In genomic region chr10:40665270-40665669, GRCm38 (mm10) we compare ENCODE assay signal across 22 mouse cellular contexts. TPM values are rescaled to one million over a fixed set of nuclear protein-coding genes. Genes with fewer than 3 reads are reported as not detected.
"Had no signal": no experiment of that assay in that cellular context is flagged by ENCODE, and none has a peak within 500 bp of the region (broad histone marks: within the 10 kb centered on the region; RNA-seq: fewer than 3 reads in every experiment).

No protein-coding gene starts in this region.

- DNase-seq: liver, postnatal 0 days; lung, adult 2 months; lung, postnatal 14 days; lung, postnatal 36 days; retina, postnatal 1 day; right cerebral cortex, postnatal 14 days; thymus, adult 2 months; thymus, postnatal 25 days; thymus, postnatal 4 days had no signal

- H3K9me3 ChIP-seq: lung, embryonic 15.5 days; midbrain, embryonic 13.5 days; midbrain, embryonic 15.5 days; neural tube, embryonic 13.5 days; neural tube, embryonic 15.5 days; stomach, embryonic 15.5 days had no signal

- H3K4me1 ChIP-seq: lung, embryonic 15.5 days; megakaryocyte, embryonic 14.5 days; midbrain, embryonic 13.5 days; midbrain, embryonic 15.5 days; neural tube, embryonic 13.5 days; neural tube, embryonic 15.5 days; stomach, embryonic 15.5 days had no signal

- H3K9ac ChIP-seq: liver, postnatal 0 days; lung, embryonic 15.5 days; midbrain, embryonic 13.5 days; midbrain, embryonic 15.5 days; neural tube, embryonic 13.5 days; neural tube, embryonic 15.5 days; stomach, embryonic 15.5 days had no signal

- H3K4me3 ChIP-seq: lung, embryonic 15.5 days; megakaryocyte, embryonic 14.5 days; midbrain, embryonic 13.5 days; midbrain, embryonic 15.5 days; myocyte; neural tube, embryonic 13.5 days; neural tube, embryonic 15.5 days; stomach, embryonic 15.5 days had no signal

- ATAC-seq: liver, postnatal 0 days; lung, postnatal 0 days; midbrain, embryonic 13.5 days; midbrain, embryonic 15.5 days had no signal

- H3K27me3 ChIP-seq: lung, embryonic 15.5 days; megakaryocyte, embryonic 14.5 days; midbrain, embryonic 13.5 days; midbrain, embryonic 15.5 days; neural tube, embryonic 13.5 days; neural tube, embryonic 15.5 days; stomach, embryonic 15.5 days had no signal

- H3K27ac ChIP-seq: lung, embryonic 15.5 days; macrophage; midbrain, embryonic 13.5 days; midbrain, embryonic 15.5 days; neural tube, embryonic 13.5 days; neural tube, embryonic 15.5 days; stomach, embryonic 15.5 days; stomach, postnatal 0 days had no signal

- H3K4me2 ChIP-seq: lung, embryonic 15.5 days; midbrain, embryonic 11.5 days; midbrain, embryonic 13.5 days; midbrain, embryonic 15.5 days; neural tube, embryonic 13.5 days; neural tube, embryonic 15.5 days; stomach, embryonic 15.5 days had no signal

- H3K36me3 ChIP-seq: lung, embryonic 15.5 days; midbrain, embryonic 13.5 days; midbrain, embryonic 15.5 days; neural tube, embryonic 13.5 days; neural tube, embryonic 15.5 days; stomach, embryonic 15.5 days had no signal

RNA-seq across cellular contexts. Expression of gene Mettl24, which starts 17.8 kb away (rescaled TPM):
- total RNA-seq: megakaryocyte progenitor cell, adult 5-6 weeks had no signal
- polyA plus RNA-seq: macrophage had no signal

RNA-seq across cellular contexts. Expression of gene Ddo, which starts 35.5 kb away (rescaled TPM):
- total RNA-seq: megakaryocyte progenitor cell, adult 5-6 weeks had no signal
- polyA plus RNA-seq: macrophage had no signal
